Mouse (Mus musculus) hindbrain, postnatal 0 days (tissue): Measurements from ENCODE around the gene Cers4. TPM values are rescaled to one million over a fixed set of nuclear protein-coding genes. Genes with fewer than 3 reads are reported as not detected.
A peak's percentile ranks its signal among the peaks of the same experiment; 100 is the strongest.

Experiments
- ATAC-seq: fragments of 200-750 bp; cut with Nextera tagmentation; 2 replicates; pipeline ENCODE4 v1.8.0; 2017; ENCODE audit warnings: mild to moderate bottlenecking, moderate TSS enrichment, moderate library complexity
- DNase-seq: peaks from one replicate; pipeline ENCODE4 v3.0.0-alpha.2; 2015; ENCODE audit warnings: low spot score
- H3K27ac ChIP-seq: fragments of 300-500 bp; sonication (generic); 2 replicates; pipeline ENCODE4 v1.5.1; 2014; ENCODE audit warnings: mild to moderate bottlenecking
- H3K27me3 ChIP-seq: fragments of 300-500 bp; sonication (generic); 2 replicates; pipeline ENCODE4 v1.6.1; 2014; ENCODE audit warnings: low read length, mixed read lengths; ENCODE audit not compliant: insufficient read depth
- H3K36me3 ChIP-seq: fragments of 300-500 bp; sonication (generic); 2 replicates; pipeline ENCODE4 v1.6.1; 2014; ENCODE audit warnings: low read length, mixed read lengths; ENCODE audit not compliant: insufficient read depth
- H3K4me1 ChIP-seq: fragments of 300-500 bp; sonication (generic); 2 replicates; pipeline ENCODE4 v1.6.1; 2014; ENCODE audit warnings: antibody characterized with exemption, low read length, mixed read lengths; ENCODE audit not compliant: insufficient read depth
- H3K4me2 ChIP-seq: fragments of 300-500 bp; sonication (generic); 2 replicates; pipeline ENCODE4 v1.6.1; 2014; ENCODE audit warnings: low read depth, mild to moderate bottlenecking, low read length, moderate library complexity, mixed read lengths
- H3K4me3 ChIP-seq: fragments of 300-500 bp; sonication (generic); 2 replicates; pipeline ENCODE4 v1.5.1; 2014; ENCODE audit warnings: low read length
- H3K9ac ChIP-seq: fragments of 300-500 bp; sonication (generic); replicated peaks from 2 replicates; pipeline ENCODE4 v1.6.1; 2014; ENCODE audit warnings: mild to moderate bottlenecking, low read length, moderate library complexity, mixed read lengths
- H3K9me3 ChIP-seq: fragments of 300-500 bp; sonication (generic); 2 replicates; pipeline ENCODE4 v1.6.1; 2016; ENCODE audit warnings: low read length, mixed read lengths
- CTCF ChIP-seq: IDR thresholded peaks from 2 replicates; pipeline ENCODE4 v1.5.1; 2016; ENCODE audit warnings: antibody characterized with exemption, control low read depth, low read depth
- WGBS: fragments of 180-500 bp; shearing (Covaris S2); extraction: QIAGEN DNeasy Blood & Tissue Kit; methylation state at CpG from one replicate; pipeline ENCODE4 v1.1.7; 2014; 5-methylcytosine and 5-hydroxymethylcytosine counted together
- polyA plus RNA-seq: library from polyadenylated mRNA; unstranded; fragments of >200 nt; fragmentation: Nextera tagmentation; extraction: Ambion mirVana; gene quantifications from 2 replicates; pipeline ENCODE4 v1.2.1, GENCODE M21; 2015
- total RNA-seq: library from RNA; depleted of rRNA; stranded (reverse); fragments of >200 nt; gene quantifications from 2 replicates; pipeline ENCODE4 v1.2.3, GENCODE M21; 2014

Cers4 gene
- total and polyA plus RNA-seq, 2 experiments from 2014 or later, result 50.9 to 63.0 TPM

- DNase-seq, result no peak
- WGBS, result 71% methylated on average over 4 of the region's 4 CpGs
- Histone ChIP-seq H3K4me2 (no peak overlapping the region), H3K27me3 (no peaks in the 10 kb centered on the region), H3K4me1 (no peaks in the 10 kb centered on the region), H3K9me3 (no peaks in the 10 kb centered on the region), H3K9ac (no peak overlapping the region), H3K27ac (no peak overlapping the region), H3K4me3 (no peak overlapping the region), H3K36me3 (no peaks in the 10 kb centered on the region)
- TF ChIP-seq CTCF, result no peak
- ATAC-seq, result no peak
Measured at GRCm38 (mm10) chr8:4482501-4482900, 10.3 kb upstream of the Cers4 start.

DNA sequence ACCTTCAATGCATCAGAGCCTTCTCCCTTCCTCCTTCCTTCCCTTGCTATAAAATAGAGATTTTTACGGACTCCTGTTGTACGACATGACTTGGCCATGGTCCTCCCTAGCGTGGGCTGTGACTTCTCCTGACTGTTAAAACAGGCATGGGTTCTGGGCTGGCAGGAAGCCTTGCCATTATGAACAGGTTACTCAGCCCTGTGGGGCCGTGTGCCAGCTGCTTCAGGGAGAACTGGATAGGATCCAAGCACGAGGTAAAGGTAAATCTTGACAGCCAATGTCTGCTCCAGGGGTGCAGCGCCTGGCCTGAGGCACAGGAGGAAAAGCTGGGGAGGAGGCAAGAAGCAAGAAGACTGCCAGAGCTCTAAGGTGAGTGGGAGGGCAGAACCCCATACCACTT, 9.5 kb upstream of the Cers4 start:
- DNase-seq, result peak; percentile 13
- WGBS, result 64% methylated on average over 6 of the region's 6 CpGs
- H3K9me3 ChIP-seq, result no peaks in the 10 kb centered on the region
- no peak overlapping the region for H3K4me2 ChIP-seq
- H3K4me1 ChIP-seq, result no peaks in the 10 kb centered on the region
- no peak for TF ChIP-seq CTCF
- ATAC-seq, result no peak
- H3K27ac ChIP-seq, result no peak overlapping the region
- H3K27me3 ChIP-seq, result no peaks in the 10 kb centered on the region
- no peaks in the 10 kb centered on the region for H3K36me3 ChIP-seq
- H3K4me3 ChIP-seq, result no peak overlapping the region
- no peak overlapping the region for H3K9ac ChIP-seq

DNA sequence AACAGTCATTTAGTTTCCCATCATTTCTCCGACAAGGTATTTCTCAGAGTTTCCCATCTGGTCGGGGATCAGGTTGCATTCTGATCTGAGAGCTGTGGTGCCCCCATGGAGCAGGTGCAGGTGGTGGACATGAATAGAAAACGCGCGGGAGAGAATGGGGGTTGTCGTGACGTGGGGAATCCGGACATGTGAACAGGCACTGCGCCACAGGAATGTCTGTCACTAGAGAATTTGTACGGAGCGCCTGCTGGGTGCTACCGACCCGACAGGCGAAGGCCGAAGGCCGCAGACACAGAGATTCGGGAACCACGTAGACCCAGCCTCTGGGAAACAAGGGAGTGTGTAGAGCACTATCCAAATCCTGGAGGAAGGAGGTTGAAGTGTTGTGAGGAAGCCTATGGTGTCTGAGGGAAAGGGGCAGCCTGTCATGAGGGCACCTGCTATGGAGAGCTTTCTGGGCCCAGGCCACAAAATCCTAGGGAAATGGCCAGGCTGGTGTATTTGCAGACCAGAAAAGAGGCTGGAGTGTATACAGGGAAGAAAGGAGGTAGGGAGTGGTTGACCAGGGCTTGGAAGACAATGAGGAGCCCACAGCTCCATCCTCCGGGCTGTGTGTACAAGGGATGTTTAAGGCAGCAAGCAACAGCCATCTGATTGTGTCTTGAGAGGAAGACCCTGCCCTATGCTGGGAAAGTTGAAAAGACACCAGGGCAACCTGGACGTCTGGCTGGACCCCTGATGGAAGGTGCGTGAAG, 1.0 kb downstream of the Cers4 start:
- DNase-seq, result peak; percentile 72
- no peaks in the 10 kb centered on the region for H3K27me3 ChIP-seq
- ATAC-seq, result peak; percentile 63
- no peaks in the 10 kb centered on the region for H3K9me3 ChIP-seq
- H3K4me3 ChIP-seq, result peak overlapping the region; percentile 68
- peak overlapping the region; percentile 79 for H3K9ac ChIP-seq
- 6% methylated on average over 21 of the region's 21 CpGs for WGBS
- peak overlapping the region; percentile 88 for H3K27ac ChIP-seq
- peaks cover 12% of the 10 kb centered on the region for H3K4me1 ChIP-seq
- H3K4me2 ChIP-seq, result peak overlapping the region; percentile 88
- TF ChIP-seq CTCF, result no peak
- H3K36me3 ChIP-seq, result no peaks in the 10 kb centered on the region; the same call in 1 of the 2 replicates

DNA sequence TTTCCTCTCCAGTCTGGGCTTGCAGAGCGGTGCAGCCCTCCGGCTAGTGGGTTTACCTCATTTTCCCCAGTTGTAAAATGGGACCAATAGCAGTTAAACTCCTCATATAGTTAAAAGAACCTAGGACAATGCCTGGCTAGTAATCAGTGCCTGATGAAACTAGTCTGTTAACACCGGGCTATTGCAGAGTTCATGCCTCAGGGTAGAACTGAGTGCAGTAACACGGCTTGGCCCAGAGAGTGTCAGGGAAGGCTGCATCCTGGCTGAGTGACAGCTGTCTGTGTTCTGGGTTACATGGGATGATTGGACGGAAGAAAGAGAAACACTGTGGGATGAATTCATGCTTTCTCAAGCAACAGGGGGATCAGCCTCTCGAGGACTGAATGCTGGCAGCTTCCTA, 3.1 kb downstream of the Cers4 start:
- Histone ChIP-seq H3K36me3 (no peaks in the 10 kb centered on the region; the same call in 1 of the 2 replicates), H3K4me3 (no peak overlapping the region), H3K4me2 (peak overlapping the region; percentile 88), H3K9me3 (no peaks in the 10 kb centered on the region), H3K9ac (peak overlapping the region; percentile 28; the same call in 1 of the 2 replicates), H3K4me1 (peaks cover 12% of the 10 kb centered on the region), H3K27me3 (no peaks in the 10 kb centered on the region), H3K27ac (no peak overlapping the region)
- WGBS, result 65% methylated on average over 6 of the region's 6 CpGs
- no peak for TF ChIP-seq CTCF
- no peak for ATAC-seq
- DNase-seq, result no peak

DNA sequence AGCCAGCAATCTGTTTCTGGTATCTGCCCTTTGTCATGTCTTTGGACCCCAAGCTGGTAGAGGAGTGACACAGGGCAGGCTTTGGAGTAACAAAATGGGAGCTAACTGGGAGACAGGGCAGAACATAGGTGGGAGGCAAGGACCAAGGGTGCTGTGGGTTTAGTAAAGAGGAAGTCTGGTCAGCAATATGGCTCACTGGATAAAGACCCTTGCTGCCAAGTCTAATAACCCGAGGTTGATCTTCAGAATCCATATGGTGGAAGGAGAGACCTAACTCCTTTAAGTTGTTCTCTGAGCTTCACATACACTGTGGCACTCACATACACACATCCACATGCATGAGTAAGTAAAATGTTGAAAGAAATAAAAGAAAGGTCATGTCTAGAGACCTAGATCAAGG, 4.8 kb downstream of the Cers4 start:
- no peak overlapping the region for H3K9ac ChIP-seq
- no peak for TF ChIP-seq CTCF
- ATAC-seq (no peak), DNase-seq (no peak)
- H3K36me3 ChIP-seq, result no peaks in the 10 kb centered on the region; the same call in 1 of the 2 replicates
- H3K4me3 ChIP-seq, result no peak overlapping the region
- peaks cover 12% of the 10 kb centered on the region for H3K4me1 ChIP-seq
- H3K27me3 ChIP-seq, result no peaks in the 10 kb centered on the region
- H3K9me3 ChIP-seq, result no peaks in the 10 kb centered on the region
- WGBS, result 84% methylated on average over 1 of the region's 1 CpGs
- H3K4me2 ChIP-seq, result no peak overlapping the region
- no peak overlapping the region for H3K27ac ChIP-seq

- H3K9ac ChIP-seq, result no peak overlapping the region
- WGBS, result 91% methylated on average over 1 of the region's 1 CpGs
- H3K27ac ChIP-seq, result no peak overlapping the region
- no peak overlapping the region for H3K4me3 ChIP-seq
- no peaks in the 10 kb centered on the region for H3K4me1 ChIP-seq
- H3K9me3 ChIP-seq, result no peaks in the 10 kb centered on the region
- no peak for TF ChIP-seq CTCF
- DNase-seq (no peak), ATAC-seq (no peak)
- H3K36me3 ChIP-seq, result no peaks in the 10 kb centered on the region
- H3K27me3 ChIP-seq, result no peaks in the 10 kb centered on the region
- H3K4me2 ChIP-seq, result no peak overlapping the region
Measured at GRCm38 (mm10) chr8:4505364-4505763, 12.5 kb downstream of the Cers4 start.

DNA sequence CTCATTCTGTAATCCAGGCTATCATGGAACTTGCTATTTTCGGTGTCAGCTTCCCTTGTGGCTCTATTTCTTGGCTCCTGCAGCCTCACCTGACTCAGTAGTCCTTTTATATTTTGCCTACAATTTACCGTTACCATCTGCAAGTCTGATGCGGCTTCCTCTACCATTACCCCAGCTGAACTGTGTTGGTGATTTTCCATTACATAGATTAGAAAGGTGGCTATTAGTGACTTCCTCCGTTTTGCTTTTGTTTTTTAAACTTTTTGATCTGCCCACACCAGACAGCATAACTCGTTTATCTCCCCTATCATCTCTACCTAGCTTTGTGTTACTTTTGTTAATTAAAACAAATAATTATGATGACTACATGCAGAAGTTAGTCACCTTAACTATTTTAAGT, 14.7 kb downstream of the Cers4 start:
- DNase-seq (no peak), ATAC-seq (no peak)
- Histone ChIP-seq H3K27ac (no peak overlapping the region), H3K9me3 (no peaks in the 10 kb centered on the region), H3K9ac (no peak overlapping the region), H3K36me3 (no peaks in the 10 kb centered on the region), H3K4me2 (no peak overlapping the region), H3K27me3 (no peaks in the 10 kb centered on the region), H3K4me3 (no peak overlapping the region), H3K4me1 (no peaks in the 10 kb centered on the region)
- no peak for TF ChIP-seq CTCF
- WGBS, result 82% methylated on average over 5 of the region's 5 CpGs
